Mouse (Mus musculus) layer of hippocampus, adult 2 months (tissue): ENCODE measurements at regions not wholly inside any gene's neighbourhood (a gene's known extent, or its start where the extent isn't known, plus 50 kb on each side); places are given as distances from the start of the nearest gene placed in this dataset.
A peak's percentile ranks its signal among the peaks of the same experiment; 100 is the strongest.

Experiments used
- DNase-seq, 2 experiments: peaks; one replicate each; pipeline ENCODE4 v3.0.0; 2022; ENCODE audit warnings: low spot score in 2 of 2
- H3K27ac ChIP-seq: fragments of 200-600 bp; 2 replicates; pipeline ENCODE4 v1.8.1; 2022
- H3K4me3 ChIP-seq: fragments of 200-600 bp; 2 replicates; pipeline ENCODE4 v1.8.1; 2022; ENCODE audit warnings: mild to moderate bottlenecking
- CTCF ChIP-seq: fragments of 200-600 bp; conservative IDR thresholded peaks from 2 replicates; pipeline ENCODE4 v1.8.1; 2022; ENCODE audit warnings: antibody characterized with exemption, mild to moderate bottlenecking, moderate library complexity

- TF ChIP-seq CTCF: no peak
- DNase-seq: no peak
- Histone ChIP-seq H3K4me3 (no peak overlapping the region), H3K27ac (no peak overlapping the region)
Observed at GRCm38 (mm10) chr3:18295921-18296320, 347.7 kb downstream of the Cypt12 start.

GRCm38 (mm10) chr3:18298699-18299098 is 350.5 kb downstream of the Cypt12 start:
- Histone ChIP-seq H3K27ac (peak overlapping the region; percentile 43; the same call in 1 of the 2 replicates), H3K4me3 (no peak overlapping the region)
- no peak for TF ChIP-seq CTCF
- DNase-seq: no peak

- TF ChIP-seq CTCF: no peak
- Histone ChIP-seq H3K4me3 (no peak overlapping the region), H3K27ac (peak overlapping the region; percentile 43; the same call in 1 of the 2 replicates)
- DNase-seq: peak in 1 of 2 experiments; percentile 0
Observed at GRCm38 (mm10) chr3:18299502-18299901, 351.3 kb downstream of the Cypt12 start.

GRCm38 (mm10) chr3:18319433-18319832 is 371.2 kb downstream of the Cypt12 start:
- no peak for DNase-seq
- no peak overlapping the region for H3K27ac ChIP-seq
- H3K4me3 ChIP-seq: no peak overlapping the region
- no peak for TF ChIP-seq CTCF

- no peak for DNase-seq
- Histone ChIP-seq H3K27ac (no peak overlapping the region), H3K4me3 (no peak overlapping the region)
- no peak for TF ChIP-seq CTCF
Observed at GRCm38 (mm10) chr3:18333182-18333581, 385.0 kb downstream of the Cypt12 start.

- DNase-seq: no peak
- no peak for TF ChIP-seq CTCF
- Histone ChIP-seq H3K27ac (no peak overlapping the region), H3K4me3 (no peak overlapping the region)
Observed at GRCm38 (mm10) chr3:18339189-18339588, 391.0 kb downstream of the Cypt12 start.

- H3K27ac ChIP-seq: no peak overlapping the region
- H3K4me3 ChIP-seq: no peak overlapping the region
- TF ChIP-seq CTCF: no peak
- DNase-seq: no peak
Observed at GRCm38 (mm10) chr3:18341757-18342156, 393.5 kb downstream of the Cypt12 start.

GRCm38 (mm10) chr3:18378014-18379005 is 430.1 kb downstream of the Cypt12 start:
- Histone ChIP-seq H3K27ac (no peak overlapping the region), H3K4me3 (no peak overlapping the region)
- DNase-seq: no peak
- no peak for TF ChIP-seq CTCF

GRCm38 (mm10) chr3:18421886-18422575 is 473.8 kb downstream of the Cypt12 start:
- no peak overlapping the region for H3K4me3 ChIP-seq
- H3K27ac ChIP-seq: peak overlapping the region; percentile 57; the same call in 1 of the 2 replicates
- DNase-seq: peak; percentile 20 to 58
- TF ChIP-seq CTCF: no peak

- TF ChIP-seq CTCF: no peak
- H3K4me3 ChIP-seq: no peak overlapping the region
- H3K27ac ChIP-seq: no peak overlapping the region
- DNase-seq: no peak
Observed at GRCm38 (mm10) chr3:18428908-18429307, 480.7 kb downstream of the Cypt12 start.

- DNase-seq: peak; percentile 25 to 46
- Histone ChIP-seq H3K4me3 (no peak overlapping the region), H3K27ac (peak overlapping the region; percentile 40)
- TF ChIP-seq CTCF: no peak
Observed at GRCm38 (mm10) chr3:18438845-18439244, 490.6 kb downstream of the Cypt12 start.

GRCm38 (mm10) chr3:18452197-18452933 is 504.2 kb downstream of the Cypt12 start:
- Histone ChIP-seq H3K4me3 (no peak overlapping the region), H3K27ac (no peak overlapping the region; the same call in 1 of the 2 replicates)
- no peak for TF ChIP-seq CTCF
- peak in 1 of 2 experiments; percentile 8 for DNase-seq
